Mouse (Mus musculus): Measurements from ENCODE around the gene Grik2.

Grik2 gene

DNA sequence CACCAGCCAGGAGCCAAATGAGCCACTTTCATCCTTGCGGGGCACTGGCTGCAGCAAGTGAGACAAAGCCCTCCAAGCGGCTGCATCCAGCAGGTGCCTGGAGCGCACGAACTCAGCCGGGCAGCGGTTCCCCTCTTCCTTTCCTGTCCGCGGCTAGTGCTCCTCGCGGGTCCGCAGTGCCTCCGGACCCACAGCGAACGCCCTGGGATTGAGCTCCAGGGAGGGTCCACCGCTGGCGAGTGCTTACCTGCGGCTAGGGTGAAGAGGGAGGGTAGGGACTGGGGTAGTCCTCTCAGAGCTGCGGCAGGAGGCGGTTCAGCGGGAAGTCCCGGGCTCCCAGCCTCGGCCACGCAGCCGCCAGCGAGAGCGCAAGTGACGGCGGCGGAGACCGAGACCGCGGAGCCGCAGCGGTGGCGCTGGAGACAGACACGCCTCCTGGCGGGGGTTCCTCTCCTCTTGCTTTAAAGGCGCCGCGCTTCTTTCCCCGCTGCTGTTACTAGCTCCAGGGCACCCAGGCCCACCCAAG lies at the start of gene Grik2:
TSS of gene Grik2 (minus strand) at position 386 of the 526 bp plus-strand sequence.
- DNase-seq (ENCODE audit: low spot score), result peak; percentile 19

DNA sequence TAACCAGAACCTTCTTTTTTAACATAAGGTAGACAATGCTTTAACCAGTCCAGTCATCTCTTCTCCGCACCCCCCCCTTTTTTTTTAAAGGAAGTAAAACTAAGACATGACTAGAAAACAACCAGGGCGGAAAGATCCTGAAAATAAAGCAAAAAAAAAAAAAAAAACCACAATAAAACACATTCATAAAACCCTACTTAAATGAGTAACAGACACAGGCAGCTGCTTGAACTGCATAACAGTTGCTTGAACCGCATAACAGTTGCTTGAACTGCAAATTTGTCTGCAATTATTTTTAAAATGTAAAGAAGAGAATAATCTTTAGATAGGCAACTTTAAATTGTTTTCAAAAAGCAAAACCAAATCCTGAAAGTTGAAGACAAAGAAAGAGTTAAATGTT lies 45.8 kb upstream of the Grik2 start:
- no peak for DNase-seq (ENCODE audit: low spot score)

DNA sequence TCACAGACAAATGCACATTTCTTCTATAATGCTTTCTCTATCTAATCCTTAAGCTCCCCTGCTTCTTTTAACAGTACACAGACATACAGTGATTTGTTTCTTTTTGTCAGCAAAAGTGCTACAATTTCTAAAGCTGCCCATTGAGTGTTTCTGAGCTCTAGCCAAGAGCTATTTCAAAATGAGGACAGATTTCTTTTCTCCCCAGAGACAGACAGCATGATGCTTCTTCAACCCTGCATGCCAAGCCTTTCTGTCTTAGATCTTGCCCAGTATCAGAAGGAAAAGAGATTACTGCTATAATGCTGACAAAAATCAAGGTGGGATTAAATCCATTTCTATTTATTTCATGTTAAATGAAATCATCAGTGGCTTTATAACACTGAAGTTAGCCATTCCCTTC lies 18.7 kb upstream of the Grik2 start:
- DNase-seq (ENCODE audit: low spot score), result no peak

DNA sequence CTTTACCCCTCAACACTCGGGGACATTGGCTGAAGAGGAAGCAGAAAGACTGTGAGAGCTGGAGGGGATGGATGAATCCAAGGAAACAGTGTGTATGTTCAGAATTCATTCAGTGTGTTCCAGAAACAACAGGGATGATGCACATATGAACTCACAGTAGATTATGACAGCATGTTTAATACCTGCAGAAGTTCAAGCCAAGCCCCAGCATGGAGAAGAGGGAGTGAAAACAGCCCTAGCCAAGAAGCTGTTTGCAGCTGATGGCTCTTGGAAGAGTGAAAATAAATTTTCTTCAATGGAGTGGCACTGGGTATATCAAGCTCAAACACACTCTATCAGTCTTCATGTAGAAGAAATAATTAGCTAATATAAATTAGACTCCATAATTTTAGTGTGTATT lies 12.4 kb upstream of the Grik2 start:
- DNase-seq (ENCODE audit: low spot score), result no peak

DNA sequence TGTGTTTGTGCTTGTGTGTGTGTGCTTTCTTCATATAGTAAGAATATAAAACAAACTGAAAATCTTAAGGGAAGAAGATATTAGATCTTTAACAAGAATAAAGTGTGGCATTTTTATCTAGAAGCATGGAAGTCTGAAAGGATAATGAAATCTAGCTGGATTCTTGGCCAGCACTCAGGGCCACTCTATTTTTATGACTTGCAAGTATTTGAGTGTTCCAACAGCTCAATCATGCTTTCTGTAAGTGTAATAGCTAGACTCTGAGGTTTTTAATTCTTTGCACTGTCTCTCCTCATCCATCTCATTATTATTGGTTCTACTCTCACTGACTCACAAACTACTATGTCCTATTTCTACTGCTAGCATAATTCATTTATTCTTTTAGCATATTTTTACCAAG lies 5.6 kb upstream of the Grik2 start:
- no peak for DNase-seq (ENCODE audit: low spot score)

DNA sequence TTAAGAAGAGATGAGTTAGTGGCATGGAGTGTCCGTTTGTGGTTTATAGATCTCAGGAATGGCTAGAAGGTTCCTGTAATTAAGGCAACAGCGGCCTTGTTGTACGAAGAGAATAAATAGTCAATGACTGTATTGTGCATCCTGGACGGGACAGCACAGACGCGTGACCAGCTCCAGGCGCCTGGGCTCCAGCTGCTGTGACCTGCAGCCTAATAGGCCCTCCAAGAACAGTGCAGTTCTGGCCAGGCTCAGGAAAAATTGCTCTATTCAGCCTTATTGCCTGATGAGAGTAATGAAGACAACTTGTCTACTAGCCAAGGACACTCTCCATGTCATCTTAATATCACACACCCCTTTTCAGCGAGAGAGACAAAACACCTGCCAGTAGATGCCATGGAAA lies 1.8 kb upstream of the Grik2 start:
- DNase-seq (ENCODE audit: low spot score), result no peak

DNA sequence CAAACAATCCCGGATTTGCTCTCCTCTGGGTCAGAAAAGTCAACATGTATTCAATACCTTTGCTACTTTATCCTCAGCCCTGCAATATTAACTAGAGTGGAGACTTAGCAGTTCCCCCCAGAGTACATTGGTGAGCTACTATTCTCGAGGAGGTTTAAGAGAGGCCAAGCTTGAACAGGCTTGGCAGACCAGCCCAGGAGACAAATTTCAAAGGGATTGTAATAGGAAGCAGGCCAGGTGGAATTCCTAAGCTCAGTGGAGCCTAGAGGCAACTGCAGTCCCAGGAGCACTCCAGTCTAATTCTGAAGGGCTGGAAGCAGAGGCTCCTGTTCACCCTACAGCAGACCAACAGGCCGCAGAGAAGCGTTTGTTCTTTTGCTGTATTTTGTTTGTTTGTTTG lies 1.1 kb upstream of the Grik2 start:
- DNase-seq (ENCODE audit: low spot score), result no peak

DNA sequence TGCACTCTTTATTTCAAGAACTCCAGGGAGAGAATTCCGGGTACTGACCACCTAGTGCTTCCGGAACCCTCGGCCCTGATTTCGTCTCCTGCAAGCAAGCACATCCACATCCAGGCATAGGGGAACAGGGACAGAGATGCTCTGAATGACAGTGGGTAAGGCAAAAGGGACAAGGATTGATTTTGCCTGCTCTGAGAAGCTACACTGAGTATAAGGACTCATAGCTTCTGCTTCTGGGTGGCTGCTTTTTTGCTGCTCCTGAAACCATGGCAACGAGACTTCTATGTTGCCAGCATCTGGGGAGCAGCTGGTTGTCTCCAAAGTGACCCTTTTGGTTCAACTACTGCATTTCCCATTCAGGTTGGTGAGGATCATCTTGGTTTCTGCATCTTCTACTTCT lies 348 bp upstream of the Grik2 start:
- DNase-seq (ENCODE audit: low spot score), result no peak

DNA sequence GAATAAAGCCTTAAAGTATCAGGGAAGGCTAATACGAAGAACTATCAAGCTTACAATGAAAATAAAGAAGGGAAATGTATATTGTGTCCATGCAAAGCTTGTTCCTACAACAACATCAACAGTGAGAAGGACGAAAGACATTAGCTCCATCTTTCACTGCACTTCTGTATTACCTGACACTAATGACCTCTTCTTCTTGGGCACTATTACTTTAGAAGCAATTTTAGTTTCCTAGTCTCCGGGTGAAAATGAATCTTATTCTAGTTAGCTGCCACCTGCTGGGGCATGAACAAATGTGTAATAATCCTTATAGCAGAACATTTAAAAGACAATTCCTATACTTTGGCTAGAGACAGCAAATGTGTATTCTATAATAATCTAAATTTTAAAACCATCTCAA lies 1.9 kb downstream of the Grik2 start:
- no peak for DNase-seq (ENCODE audit: low spot score)

DNA sequence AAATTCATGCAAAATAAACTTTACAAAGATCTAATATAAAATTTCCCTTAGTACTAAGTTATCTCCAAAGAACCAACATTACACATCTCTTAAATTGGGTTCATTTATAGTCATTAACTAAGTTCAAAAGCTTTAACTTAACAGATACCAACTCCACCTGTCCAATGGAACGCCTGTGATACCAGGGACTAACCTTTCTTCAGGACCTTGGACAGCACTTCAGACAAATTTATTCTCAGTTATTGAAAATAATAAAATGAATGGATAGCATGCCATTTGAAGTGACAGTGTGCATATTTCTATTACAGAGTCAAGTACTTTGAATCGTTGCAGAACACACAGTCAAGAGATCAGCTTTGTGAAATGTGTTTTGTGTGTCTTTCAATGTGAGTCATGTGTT lies 3.1 kb downstream of the Grik2 start:
- DNase-seq (ENCODE audit: low spot score), result no peak

DNA sequence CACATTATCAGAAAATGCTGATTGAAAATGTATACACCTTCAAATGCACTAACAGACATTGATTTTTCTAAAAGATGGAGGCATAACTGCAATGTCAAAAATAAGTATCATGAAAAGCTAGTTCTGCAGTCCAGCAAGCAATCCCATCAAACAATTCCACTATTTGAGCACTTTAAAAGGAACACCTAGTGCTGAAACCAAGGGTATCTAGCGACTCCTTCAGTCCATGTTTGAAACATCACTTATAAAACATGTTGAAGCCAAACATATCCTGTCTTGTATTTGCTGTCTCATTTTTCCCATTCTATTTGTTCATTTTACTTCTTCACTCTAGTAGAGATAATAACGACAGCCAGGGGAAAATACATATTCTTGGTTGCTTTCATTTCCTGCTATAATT lies 3.7 kb downstream of the Grik2 start:
- DNase-seq (ENCODE audit: low spot score), result no peak

DNA sequence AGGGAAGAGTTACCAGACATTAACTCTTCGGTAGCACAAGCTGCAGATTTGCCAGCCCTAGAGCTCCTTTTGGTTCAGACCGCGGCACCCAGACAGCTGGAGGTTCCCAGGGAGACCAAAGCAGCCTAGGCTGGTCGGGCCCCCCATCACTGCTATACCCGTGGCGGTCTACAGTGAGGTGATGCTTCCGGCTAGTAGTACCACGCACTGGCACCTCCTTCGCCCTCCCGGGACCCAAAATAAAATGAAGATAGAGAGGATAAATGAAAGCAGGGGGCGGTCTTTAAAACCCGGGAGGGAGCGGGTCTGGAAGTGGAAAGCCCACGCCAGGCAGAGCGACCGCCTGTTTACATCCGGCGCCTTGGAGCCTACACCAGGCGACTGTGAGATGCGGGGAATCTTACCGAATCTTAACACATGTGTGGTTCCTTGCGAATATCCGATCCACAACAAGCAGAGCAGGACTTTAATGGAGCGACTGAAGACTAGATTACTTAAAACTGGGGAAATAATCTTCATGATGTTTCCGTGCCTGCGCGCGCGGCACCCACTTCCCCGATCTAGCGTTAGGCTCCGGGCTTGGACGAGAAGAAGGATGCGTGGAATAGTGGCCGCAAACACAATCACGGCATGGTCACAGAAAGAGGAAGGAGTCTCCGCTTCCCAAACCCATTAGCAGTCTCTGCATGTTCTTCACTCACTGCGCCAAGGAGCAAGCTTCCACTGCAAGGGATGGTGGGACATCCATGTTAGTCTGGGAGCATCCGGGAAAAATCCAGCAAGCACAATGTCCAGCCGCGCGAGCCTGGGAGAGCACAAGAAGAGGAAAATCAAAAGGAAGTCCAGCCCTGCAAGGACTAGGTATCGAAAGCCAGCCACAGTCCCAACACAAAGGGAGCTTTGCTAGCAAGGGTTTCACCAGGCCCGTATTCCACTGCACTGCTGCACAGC lies 5.5 kb downstream of the Grik2 start:
- DNase-seq (ENCODE audit: low spot score), result no peak

DNA sequence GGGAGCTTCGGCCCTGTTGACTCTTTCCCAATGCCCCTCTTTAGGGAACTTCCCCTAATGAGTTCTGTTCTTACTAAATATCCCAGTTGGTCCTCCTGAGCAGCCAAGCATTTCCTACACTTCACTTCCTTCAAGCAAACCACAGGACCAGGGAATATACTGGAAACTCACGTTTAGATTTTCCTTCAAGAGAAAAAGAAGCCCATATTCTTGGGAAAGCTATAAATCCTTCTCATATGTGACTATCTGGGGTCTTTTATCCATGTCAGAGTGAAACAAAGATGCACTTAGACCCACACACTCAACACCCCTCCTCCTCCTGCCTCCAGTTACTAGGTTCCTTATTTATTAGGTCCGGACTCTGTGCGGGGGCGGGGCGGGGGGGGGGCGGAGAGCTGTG lies 6.5 kb downstream of the Grik2 start:
- DNase-seq (ENCODE audit: low spot score), result no peak

DNA sequence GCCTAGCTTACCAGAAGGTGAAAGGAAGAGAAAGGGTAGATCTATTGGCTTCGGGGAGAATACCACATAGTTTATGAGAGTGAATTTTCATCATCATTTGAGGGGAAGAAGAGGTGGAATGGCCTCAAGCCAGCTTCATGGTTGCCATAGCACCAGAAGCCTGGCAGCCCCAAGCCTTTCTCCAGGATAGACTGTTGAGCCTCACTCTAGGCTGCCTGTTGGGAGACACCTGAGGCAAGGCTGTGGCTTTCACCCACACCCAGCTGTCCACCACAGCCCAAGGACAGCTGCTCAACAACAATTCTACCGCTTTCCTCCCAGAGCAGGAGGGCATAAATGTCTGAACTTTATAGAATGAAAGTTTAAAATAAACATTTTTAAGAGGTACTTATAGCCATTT lies 8.1 kb downstream of the Grik2 start:
- no peak for DNase-seq (ENCODE audit: low spot score)

DNA sequence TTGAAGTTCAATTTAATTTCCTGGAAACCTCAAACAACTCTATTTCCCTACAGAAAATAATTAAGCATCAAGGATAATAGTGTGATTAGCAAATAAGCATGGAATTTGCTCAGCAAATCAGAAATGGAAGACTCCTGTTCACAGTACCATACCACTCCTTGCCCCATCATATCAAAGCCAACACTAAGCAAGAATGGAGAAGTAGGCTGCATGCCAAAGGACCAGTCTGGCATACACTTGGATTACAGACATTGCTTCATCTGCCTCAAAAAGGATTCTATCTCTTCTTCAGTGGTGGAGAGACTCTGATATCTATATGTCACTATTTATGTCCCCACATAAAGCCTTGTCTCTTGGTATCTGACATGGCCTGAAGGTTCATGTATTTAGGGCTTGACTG lies 19.7 kb downstream of the Grik2 start:
- no peak for DNase-seq (ENCODE audit: low spot score)

DNA sequence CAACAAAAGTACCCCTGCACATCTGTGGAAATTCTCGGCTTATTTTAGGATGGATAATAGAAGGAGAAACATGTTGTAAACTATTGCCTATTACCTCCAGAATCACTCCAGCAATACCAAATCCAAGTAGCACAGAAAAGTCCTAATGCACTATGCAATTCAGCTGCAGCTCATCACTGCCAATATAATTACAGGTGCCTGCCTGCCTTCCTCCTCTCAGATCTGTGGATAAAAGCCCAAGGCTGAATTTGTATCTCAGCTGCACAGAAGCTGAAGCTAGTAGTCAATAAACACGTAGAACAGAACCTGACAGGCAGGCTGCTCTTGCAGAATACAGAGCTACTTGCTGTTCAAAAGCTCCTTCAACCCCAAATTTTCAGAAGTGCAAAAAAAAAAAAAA lies 21.0 kb downstream of the Grik2 start:
- DNase-seq (ENCODE audit: low spot score), result no peak

DNA sequence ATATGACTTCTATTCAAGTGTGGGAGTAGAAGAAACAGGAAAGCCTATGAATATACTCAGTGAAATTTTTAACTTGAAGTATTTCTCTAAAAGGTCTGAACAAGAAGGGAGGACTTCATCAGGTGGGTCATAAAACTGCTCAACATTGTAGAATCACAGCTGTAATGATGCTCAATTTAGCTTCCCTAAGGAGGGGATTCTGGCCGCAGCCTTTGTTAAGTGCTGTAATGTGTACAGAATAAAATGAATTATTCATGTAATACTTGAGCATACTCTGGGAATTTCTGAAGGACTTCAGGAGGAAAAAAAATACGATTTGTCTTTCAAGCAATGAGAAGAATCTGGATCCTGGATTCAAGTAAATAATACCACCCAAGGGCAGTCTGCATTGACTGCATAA lies 26.0 kb downstream of the Grik2 start:
- no peak for DNase-seq (ENCODE audit: low spot score)

DNA sequence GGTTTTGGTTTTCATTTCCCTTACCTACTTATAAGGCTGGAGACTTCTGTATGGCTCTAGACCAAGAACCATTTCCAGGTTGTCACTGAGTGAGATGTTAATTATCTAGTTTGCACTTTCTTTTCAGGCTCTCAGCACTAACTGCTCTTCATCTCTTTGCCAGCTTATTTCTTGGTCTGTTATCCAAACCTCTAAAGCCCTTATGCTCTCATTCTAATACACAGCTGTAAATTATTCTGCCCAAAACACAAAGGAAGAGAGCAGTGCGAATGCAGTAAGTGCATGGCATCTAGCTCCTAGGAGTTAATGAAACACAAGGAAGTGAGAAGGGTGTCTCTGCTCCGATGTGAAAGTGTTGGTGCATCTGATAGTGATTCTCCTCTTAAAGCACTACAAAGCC lies 36.8 kb downstream of the Grik2 start:
- DNase-seq (ENCODE audit: low spot score), result no peak

DNA sequence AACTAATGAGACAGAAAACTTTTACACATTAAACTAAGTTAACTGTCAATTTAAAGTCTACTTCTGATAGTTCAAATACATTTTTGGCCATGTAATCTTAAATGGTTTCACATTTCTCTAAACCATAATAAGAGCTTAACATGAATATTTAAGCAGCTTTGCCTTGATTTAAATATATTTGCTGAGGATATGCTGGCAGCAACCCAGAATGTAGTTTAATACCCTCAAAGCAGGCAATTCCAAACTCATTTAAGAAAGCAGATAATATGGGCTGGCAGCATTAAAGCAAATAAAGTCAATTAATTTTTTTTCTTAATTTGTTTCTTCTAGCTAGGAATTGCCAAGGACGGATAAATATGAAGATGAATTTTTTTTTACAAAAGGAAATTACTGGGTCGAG lies 56.7 kb downstream of the Grik2 start:
- DNase-seq (ENCODE audit: low spot score), result no peak

DNA sequence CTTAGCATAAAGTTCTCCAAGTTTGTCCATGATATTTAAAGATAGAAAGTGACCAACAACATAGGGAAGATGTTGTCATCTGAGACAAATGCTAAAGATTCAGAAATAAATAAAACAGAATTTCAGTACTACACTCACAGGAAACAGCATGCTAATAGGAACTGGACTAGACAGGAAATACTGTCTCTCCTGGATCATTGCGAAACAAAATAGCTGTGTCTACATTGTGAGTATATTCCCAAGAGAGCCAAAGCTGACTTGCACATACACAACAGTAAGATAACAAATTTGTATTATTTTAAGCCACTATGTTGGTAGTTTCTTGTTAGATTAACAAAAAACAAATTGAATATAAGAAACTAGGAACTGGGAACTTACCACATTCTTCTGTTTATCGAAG lies 64.9 kb downstream of the Grik2 start:
- DNase-seq (ENCODE audit: low spot score), result no peak

DNA sequence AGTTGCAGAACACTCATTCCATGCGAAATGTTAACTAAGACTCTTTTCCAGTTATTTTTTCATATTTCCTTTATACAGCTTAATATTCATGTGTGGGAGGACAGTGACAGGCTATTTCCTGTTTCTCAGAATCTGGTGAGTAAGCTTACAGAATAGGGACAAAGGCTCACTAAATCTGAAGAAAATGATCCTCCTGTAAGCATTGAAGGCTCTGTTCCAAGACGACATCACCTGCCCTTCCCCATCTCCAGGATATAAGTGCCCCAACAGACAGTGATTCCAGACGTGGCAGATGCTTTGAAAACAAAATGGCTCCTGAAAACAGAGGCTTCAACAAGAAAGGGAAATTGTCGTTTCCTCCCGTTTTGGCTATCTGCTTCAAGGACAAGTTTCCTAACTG lies 71.7 kb downstream of the Grik2 start:
- no peak for DNase-seq (ENCODE audit: low spot score)

DNA sequence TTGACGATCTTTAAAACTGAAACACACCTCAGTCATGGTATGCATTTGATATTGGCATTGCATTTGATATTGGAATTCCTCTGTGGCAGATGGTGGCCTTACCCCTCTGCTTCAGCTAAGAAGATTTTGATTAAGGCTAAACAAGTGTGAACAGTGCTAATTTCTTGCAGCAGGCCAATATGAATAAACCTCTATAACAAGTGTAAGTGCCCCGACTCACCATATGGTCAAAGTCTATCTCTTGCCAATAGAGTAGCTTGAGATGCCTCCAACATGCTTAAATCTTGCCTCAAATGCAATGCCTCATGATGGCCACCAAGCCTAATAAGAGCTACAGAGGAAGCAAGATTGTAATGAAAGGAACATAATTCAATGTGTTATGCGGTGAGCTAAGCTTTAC lies 78.8 kb downstream of the Grik2 start:
- DNase-seq (ENCODE audit: low spot score), result no peak

DNA sequence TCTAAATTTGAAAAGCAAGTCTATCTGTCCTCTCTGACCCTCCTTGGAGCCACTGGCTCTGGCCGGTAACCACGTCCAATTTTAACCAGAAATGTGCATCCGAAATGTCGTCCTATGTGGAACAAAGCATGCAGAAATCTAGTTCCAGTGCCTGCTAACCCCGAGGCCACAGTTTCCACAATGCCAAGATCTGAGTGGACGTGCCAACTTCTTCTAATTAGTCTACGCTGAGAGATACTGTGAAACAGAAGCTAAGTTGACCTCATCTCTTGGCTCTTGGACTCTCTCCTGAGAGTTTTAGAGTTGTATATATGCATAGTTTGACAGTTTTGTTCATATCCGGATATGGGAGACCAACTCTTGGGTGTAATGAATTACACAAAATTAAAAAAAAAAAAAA lies 84.1 kb downstream of the Grik2 start:
- DNase-seq (ENCODE audit: low spot score), result no peak

DNA sequence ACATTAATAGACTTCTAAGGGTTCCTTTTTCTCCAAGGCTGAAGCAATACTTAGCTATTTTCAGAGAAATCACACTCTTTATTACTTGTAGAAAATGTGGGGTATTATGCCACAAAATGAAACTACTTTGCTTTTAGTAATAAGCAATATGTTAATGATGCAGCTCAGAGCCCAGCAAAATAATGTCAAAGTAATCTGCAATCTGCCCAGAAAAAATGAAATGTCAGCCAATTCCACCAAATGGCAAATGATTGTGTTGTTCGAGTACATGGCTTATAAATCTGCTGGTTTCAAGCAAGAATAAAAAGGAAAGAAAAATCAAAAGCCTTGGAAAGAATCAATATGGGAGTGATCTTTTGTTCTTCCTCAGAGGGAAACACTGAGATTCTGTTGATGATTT lies 136.2 kb downstream of the Grik2 start:
- DNase-seq (ENCODE audit: low spot score), result no peak

Data from testis, postnatal 14 days (tissue).